Mouse (Mus musculus): Measurements from ENCODE around the gene Gm11627. TPM values are rescaled to one million over a fixed set of nuclear protein-coding genes. Genes with fewer than 3 reads are reported as not detected.
"Not testable (repeated sequence)": the region's sequence is repeated elsewhere in the genome, so short reads cannot be mapped to it uniquely, and the experiment has no call there.

Gene Gm11627
- polyA plus RNA-seq, 1 experiment: 56.5 TPM

- DNase-seq (ENCODE audit: low spot score): not testable (repeated sequence)
Observed at GRCm38 (mm10) chr11:102564952-102565671, 14.1 kb downstream of the Gm11627 start.

GRCm38 (mm10) chr11:102558704-102559103, 20.6 kb downstream of the Gm11627 start:
- DNase-seq (ENCODE audit: low spot score): no peak

GRCm38 (mm10) chr11:102557386-102557785, 21.9 kb downstream of the Gm11627 start:
- no peak for DNase-seq (ENCODE audit: low spot score)

- DNase-seq (ENCODE audit: low spot score): no peak
Observed at GRCm38 (mm10) chr11:102556716-102557074, 22.6 kb downstream of the Gm11627 start.

GRCm38 (mm10) chr11:102556031-102556715, 23.1 kb downstream of the Gm11627 start, which contains the start of gene Gpatch8:
Gpatch8 (minus strand) TSS chr11:102556392.
- peak; percentile 89 for DNase-seq (ENCODE audit: low spot score)

- DNase-seq (ENCODE audit: low spot score): no peak
Observed at GRCm38 (mm10) chr11:102555400-102556030, 23.7 kb downstream of the Gm11627 start.

GRCm38 (mm10) chr11:102552051-102552450, 27.2 kb downstream of the Gm11627 start:
- DNase-seq (ENCODE audit: low spot score): no peak

GRCm38 (mm10) chr11:102551176-102551575, 28.1 kb downstream of the Gm11627 start:
- DNase-seq (ENCODE audit: low spot score): no peak

- DNase-seq (ENCODE audit: low spot score): no peak
Observed at GRCm38 (mm10) chr11:102541471-102541870, 37.8 kb downstream of the Gm11627 start.

- DNase-seq (ENCODE audit: low spot score): not testable (repeated sequence)
Observed at GRCm38 (mm10) chr11:102540286-102540685, 39.0 kb downstream of the Gm11627 start.

- DNase-seq (ENCODE audit: low spot score): no peak
Observed at GRCm38 (mm10) chr11:102539690-102540089, 39.6 kb downstream of the Gm11627 start.

- DNase-seq (ENCODE audit: low spot score): no peak
Observed at GRCm38 (mm10) chr11:102536210-102536609, 43.1 kb downstream of the Gm11627 start.

GRCm38 (mm10) chr11:102534078-102534477, 45.2 kb downstream of the Gm11627 start:
- no peak for DNase-seq (ENCODE audit: low spot score)

- no peak for DNase-seq (ENCODE audit: low spot score)
Observed at GRCm38 (mm10) chr11:102531425-102531824, 47.8 kb downstream of the Gm11627 start.

Other genes starting within 250 kb of the Gm11627 start
- 0.01 TPM in 1 of 2 replicates, not detected in the other for gene Slc4a1, start 213.3 kb downstream of the Gm11627 start, polyA plus RNA-seq (2012; rRNA removed)
- gene Rundc3a, start 186.1 kb downstream of the Gm11627 start, polyA plus RNA-seq (2012; rRNA removed): 1.4 and 2.9 TPM in 2 replicates
- gene Slc25a39, start 171.5 kb downstream of the Gm11627 start, polyA plus RNA-seq (2012; rRNA removed): 80.3 and 88.2 TPM in 2 replicates
- 190 and 251 TPM in 2 replicates for gene Grn, start 149.1 kb downstream of the Gm11627 start, polyA plus RNA-seq (2012; rRNA removed)
- 6.9 and 10.4 TPM in 2 replicates for gene Fam171a2, start 131.8 kb downstream of the Gm11627 start, polyA plus RNA-seq (2012; rRNA removed)
- 5.7 and 7.2 TPM in 2 replicates for gene Itga2b, start 109.3 kb downstream of the Gm11627 start, polyA plus RNA-seq (2012; rRNA removed)
- gene Gpatch8, start 23.1 kb downstream of the Gm11627 start, polyA plus RNA-seq (2012; rRNA removed): 17.5 and 23.9 TPM in 2 replicates
- 53.7 and 54.9 TPM in 2 replicates for gene Fzd2, start 24.9 kb upstream of the Gm11627 start, polyA plus RNA-seq (2012; rRNA removed)
- 0.04 and 0.09 TPM in 2 replicates for gene Meioc, start 84.3 kb upstream of the Gm11627 start, polyA plus RNA-seq (2012; rRNA removed)
- gene Ccdc43, start 118.3 kb upstream of the Gm11627 start, polyA plus RNA-seq (2012; rRNA removed): 17.3 and 17.8 TPM in 2 replicates
- 7.5 and 8.5 TPM in 2 replicates for gene Adam11, start 182.0 kb upstream of the Gm11627 start, polyA plus RNA-seq (2012; rRNA removed)
- 31.1 and 31.3 TPM in 2 replicates for gene Gjc1, start 240.2 kb upstream of the Gm11627 start, polyA plus RNA-seq (2012; rRNA removed)

Data from urinary bladder, adult 2 months (tissue).